In genomic region chr5:64500866-64501265, GRCm38 (mm10) we compare ENCODE assay signal across 11 mouse cellular contexts.
DNase-seq lines count a peak whose midpoint lies in the region; TF ChIP-seq lines count a peak whose summit lies in the region.
"Had no signal": no experiment of that assay in that cellular context is flagged by ENCODE, and none has a peak within 500 bp of the region (broad histone marks: within the 10 kb centered on the region; RNA-seq: fewer than 3 reads in every experiment).

No protein-coding gene starts in this region.

- TF ChIP-seq EP300 in heart, adult 2 months (IDR thresholded peaks at IDR 0.05; ENCODE audit: insufficient read depth, low read depth, low read length): no peak

- no peak overlapping the region for H3K4me3 ChIP-seq in heart, adult 2 months
- H3K4me3 ChIP-seq: heart, embryonic 15.5 days; intestine, embryonic 15.5 days had no signal

- peaks cover 12% of the 10 kb centered on the region for H3K4me1 ChIP-seq in heart, adult 2 months (ENCODE audit: control insufficient read depth, insufficient read depth, low read length)

- WGBS in heart, adult 2 months: 64% methylated on average over 4 of the region's 4 CpGs

- no peaks in the 10 kb centered on the region for H3K79me2 ChIP-seq in heart, adult 2 months (replicated peaks; ENCODE audit: control insufficient read depth, insufficient read depth, low read length)

- no peak for TF ChIP-seq CTCF in heart, adult 2 months (IDR thresholded peaks at IDR 0.05)

- H3K27ac ChIP-seq in heart, adult 2 months: peak overlapping the region; percentile 17; the same call in 1 of the 2 replicates
- H3K27ac ChIP-seq: heart, embryonic 15.5 days; intestine, embryonic 15.5 days had no signal

- intact Hi-C loops in heart, adult 2 months (cut with DNase I): no loop called here
- intact Hi-C loops in heart, postnatal 36 days (cut with DNase I): no loop called here

- H3K27me3 ChIP-seq in heart, adult 2 months (ENCODE audit: control insufficient read depth, insufficient read depth, low read length): no peaks in the 10 kb centered on the region
- H3K27me3 ChIP-seq: heart, embryonic 15.5 days; intestine, embryonic 15.5 days had no signal

- H3K9ac ChIP-seq in heart, adult 2 months (ENCODE audit: low read depth, low read length): no peak overlapping the region
- H3K9ac ChIP-seq: heart, embryonic 15.5 days; intestine, embryonic 15.5 days had no signal

- H3K36me3 ChIP-seq in heart, adult 2 months (ENCODE audit: control insufficient read depth, insufficient read depth, low read length): no peaks in the 10 kb centered on the region
- H3K36me3 ChIP-seq: G1E; heart, embryonic 15.5 days; intestine, embryonic 15.5 days had no signal

- no peak for TF ChIP-seq POLR2A in heart, adult 2 months (IDR thresholded peaks at IDR 0.05; ENCODE audit: insufficient read depth, low read depth, low read length)

- DNase-seq in heart, adult 2 months: peak; percentile 44 to 56
- DNase-seq in heart, adult 8-10 months (ENCODE audit: low spot score): no peak
- DNase-seq in spleen, postnatal 36 days (ENCODE audit: low spot score in 2 of 2): peak; percentile 38 to 57
- DNase-seq in spleen, postnatal 4 days (ENCODE audit: low spot score in 2 of 2): no peak
- peak; percentile 36 to 49 for DNase-seq in heart, postnatal 36 days
- no peak for DNase-seq in c-Kit-positive CD71-positive TER-119-positive erythroid progenitor cells, embryonic 14.5 days (ENCODE audit: low spot score)
- no peak for DNase-seq in cerebellum, adult 9-10 months
- no peak for DNase-seq in urinary bladder, postnatal 36 days (ENCODE audit: low spot score in 2 of 2)

Comparison
In these comparisons a context has a peak if more than half of its experiments do, and no peak if none do; other contexts are left out.
1. DNase-seq: peak in heart, adult 2 months (2 of 2), spleen, postnatal 36 days (2 of 2) and heart, postnatal 36 days (2 of 2); none in heart, adult 8-10 months (single experiment), spleen, postnatal 4 days (0 of 2), c-Kit-positive CD71-positive TER-119-positive erythroid progenitor cells, embryonic 14.5 days (single experiment), cerebellum, adult 9-10 months (single experiment) and urinary bladder, postnatal 36 days (0 of 2).